Mouse (Mus musculus): Measurements from ENCODE around the gene BC048562. TPM values are rescaled to one million over a fixed set of nuclear protein-coding genes. Genes with fewer than 3 reads are reported as not detected.

The BC048562 gene
- not detected in 2 replicates for polyA plus RNA-seq (2014; fragmentation: Nextera tagmentation; extraction: Ambion mirVana)

GRCm38 (mm10) chr9:108436182-108436581 lies at the start of gene BC048562:
BC048562 (plus strand) TSS chr9:108436482.
- Histone ChIP-seq H3K9me3 (replicated peaks; ENCODE audit: control insufficient read depth, low read length) (no peaks in the 10 kb centered on the region), H3K4me3 (ENCODE audit: low read depth, low read length) (no peak within 1 kb of the TSS), H3K27me3 (ENCODE audit: control insufficient read depth, insufficient read depth, low read length) (no peaks in the 10 kb centered on the region), H3K9ac (ENCODE audit: low read depth, low read length) (no peak within 1 kb of the TSS), H3K36me3 (ENCODE audit: control insufficient read depth, insufficient read depth, low read length) (no peaks in the 10 kb centered on the region), H3K4me1 (ENCODE audit: control insufficient read depth, insufficient read depth, low read length) (peaks cover 10% of the 10 kb centered on the region; the same call in 1 of the 2 replicates), H3K4me2 (no peak within 1 kb of the TSS), H3K27ac (ENCODE audit: low read depth, low read length) (no peak within 1 kb of the TSS)
- WGBS (ENCODE audit: insufficient replicate concordance), result 72% methylated on average over 3 of the region's 3 CpGs
- no peak for ATAC-seq (replicated peaks; ENCODE audit: insufficient number of reproducible peaks, low FRiP score, low TSS enrichment)

- Histone ChIP-seq H3K4me2 (no peak overlapping the region), H3K4me1 (ENCODE audit: control insufficient read depth, insufficient read depth, low read length) (no peaks in the 10 kb centered on the region), H3K9ac (ENCODE audit: low read depth, low read length) (no peak overlapping the region), H3K36me3 (ENCODE audit: control insufficient read depth, insufficient read depth, low read length) (peaks cover 38% of the 10 kb centered on the region), H3K9me3 (replicated peaks; ENCODE audit: control insufficient read depth, low read length) (no peaks in the 10 kb centered on the region), H3K27me3 (ENCODE audit: control insufficient read depth, insufficient read depth, low read length) (no peaks in the 10 kb centered on the region), H3K27ac (ENCODE audit: low read depth, low read length) (no peak overlapping the region), H3K4me3 (ENCODE audit: low read depth, low read length) (no peak overlapping the region)
- ATAC-seq (replicated peaks; ENCODE audit: insufficient number of reproducible peaks, low FRiP score, low TSS enrichment), result no peak
- WGBS (ENCODE audit: insufficient replicate concordance), result 86% methylated on average over 4 of the region's 4 CpGs
Observed at GRCm38 (mm10) chr9:108386816-108387215, 49.5 kb upstream of the BC048562 start.

GRCm38 (mm10) chr9:108388601-108389000 lies 47.7 kb upstream of the BC048562 start:
- no peak for ATAC-seq (replicated peaks; ENCODE audit: insufficient number of reproducible peaks, low FRiP score, low TSS enrichment)

DNA sequence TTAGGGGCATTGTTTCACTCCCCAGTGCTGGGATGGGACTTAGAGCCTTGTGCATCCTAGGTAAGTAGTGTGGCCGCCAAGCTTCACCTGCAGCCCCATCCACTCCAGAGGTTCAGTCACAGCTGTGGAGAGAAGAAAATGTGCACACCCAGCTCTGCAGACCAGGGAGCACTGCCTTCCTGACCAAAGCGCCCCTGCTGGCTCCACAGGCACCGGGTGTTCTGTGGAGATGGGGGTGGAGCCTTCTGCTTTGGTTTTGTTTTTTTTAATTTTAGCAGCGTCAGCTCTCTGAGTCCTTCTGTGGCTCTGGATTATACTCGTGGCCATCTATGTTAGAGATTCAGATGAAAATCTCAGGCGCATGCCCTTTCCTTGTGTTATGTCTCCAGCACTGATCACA lies 47.1 kb upstream of the BC048562 start:
- 85% methylated on average over 6 of the region's 6 CpGs for WGBS (ENCODE audit: insufficient replicate concordance)

More at GRCm38 (mm10) chr9:108388601-108389000, 47.7 kb upstream of the BC048562 start:
- Histone ChIP-seq H3K36me3 (ENCODE audit: control insufficient read depth, insufficient read depth, low read length) (peaks cover 41% of the 10 kb centered on the region), H3K27ac (ENCODE audit: low read depth, low read length) (no peak overlapping the region), H3K9ac (ENCODE audit: low read depth, low read length) (no peak overlapping the region), H3K27me3 (ENCODE audit: control insufficient read depth, insufficient read depth, low read length) (no peaks in the 10 kb centered on the region), H3K9me3 (replicated peaks; ENCODE audit: control insufficient read depth, low read length) (no peaks in the 10 kb centered on the region), H3K4me3 (ENCODE audit: low read depth, low read length) (no peak overlapping the region), H3K4me1 (ENCODE audit: control insufficient read depth, insufficient read depth, low read length) (no peaks in the 10 kb centered on the region), H3K4me2 (no peak overlapping the region)
- WGBS (ENCODE audit: insufficient replicate concordance), result 87% methylated on average over 10 of the region's 10 CpGs

DNA sequence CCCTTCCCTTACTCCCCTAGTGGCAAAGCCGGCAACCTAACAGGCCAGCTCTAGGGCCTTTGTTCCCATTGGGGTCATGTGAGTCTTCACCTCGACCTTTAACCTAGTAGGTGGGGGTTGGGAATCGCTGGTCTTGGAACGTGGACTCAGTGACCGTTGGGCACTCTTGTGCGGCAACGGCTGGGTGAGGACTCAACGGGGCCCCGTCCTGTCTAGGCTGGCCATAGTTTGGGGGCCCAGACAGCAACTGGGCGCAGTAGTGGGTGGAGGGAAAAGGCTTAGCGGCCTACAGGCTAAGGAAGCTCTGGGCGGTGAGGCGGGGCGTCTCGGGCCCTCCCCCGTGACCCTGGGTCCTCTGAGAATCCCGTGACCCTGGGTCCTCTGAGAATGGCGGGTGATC lies 43.6 kb upstream of the BC048562 start, which contains the start of gene 1700102P08Rik:
TSS of gene 1700102P08Rik (plus strand) at position 130 of the 400 bp plus-strand sequence.
- no peak within 1 kb of the TSS for H3K4me2 ChIP-seq
- H3K4me3 ChIP-seq (ENCODE audit: low read depth, low read length), result no peak within 1 kb of the TSS
- ATAC-seq (replicated peaks; ENCODE audit: insufficient number of reproducible peaks, low FRiP score, low TSS enrichment), result no peak
- WGBS (ENCODE audit: insufficient replicate concordance), result 70% methylated on average over 18 of the region's 18 CpGs
- no peaks in the 10 kb centered on the region for H3K4me1 ChIP-seq (ENCODE audit: control insufficient read depth, insufficient read depth, low read length)
- no peak within 1 kb of the TSS for H3K9ac ChIP-seq (ENCODE audit: low read depth, low read length)
- peaks cover 21% of the 10 kb centered on the region for H3K36me3 ChIP-seq (ENCODE audit: control insufficient read depth, insufficient read depth, low read length)
- H3K27me3 ChIP-seq (ENCODE audit: control insufficient read depth, insufficient read depth, low read length), result no peaks in the 10 kb centered on the region
- H3K27ac ChIP-seq (ENCODE audit: low read depth, low read length), result no peak within 1 kb of the TSS
- H3K9me3 ChIP-seq (replicated peaks; ENCODE audit: control insufficient read depth, low read length), result no peaks in the 10 kb centered on the region

More for the DNA sequence above, 47.1 kb upstream of the BC048562 start:
- H3K4me1 ChIP-seq (ENCODE audit: control insufficient read depth, insufficient read depth, low read length), result no peaks in the 10 kb centered on the region
- no peaks in the 10 kb centered on the region for H3K9me3 ChIP-seq (replicated peaks; ENCODE audit: control insufficient read depth, low read length)
- no peak for ATAC-seq (replicated peaks; ENCODE audit: insufficient number of reproducible peaks, low FRiP score, low TSS enrichment)
- H3K27me3 ChIP-seq (ENCODE audit: control insufficient read depth, insufficient read depth, low read length), result no peaks in the 10 kb centered on the region
- H3K27ac ChIP-seq (ENCODE audit: low read depth, low read length), result no peak overlapping the region
- peaks cover 41% of the 10 kb centered on the region for H3K36me3 ChIP-seq (ENCODE audit: control insufficient read depth, insufficient read depth, low read length)
- no peak overlapping the region for H3K9ac ChIP-seq (ENCODE audit: low read depth, low read length)
- H3K4me2 ChIP-seq, result no peak overlapping the region
- no peak overlapping the region for H3K4me3 ChIP-seq (ENCODE audit: low read depth, low read length)

- ATAC-seq (replicated peaks; ENCODE audit: insufficient number of reproducible peaks, low FRiP score, low TSS enrichment), result no peak
- Histone ChIP-seq H3K4me1 (ENCODE audit: control insufficient read depth, insufficient read depth, low read length) (no peaks in the 10 kb centered on the region), H3K27ac (ENCODE audit: low read depth, low read length) (no peak overlapping the region), H3K9me3 (replicated peaks; ENCODE audit: control insufficient read depth, low read length) (no peaks in the 10 kb centered on the region), H3K36me3 (ENCODE audit: control insufficient read depth, insufficient read depth, low read length) (peaks cover 20% of the 10 kb centered on the region), H3K9ac (ENCODE audit: low read depth, low read length) (no peak overlapping the region), H3K27me3 (ENCODE audit: control insufficient read depth, insufficient read depth, low read length) (no peaks in the 10 kb centered on the region), H3K4me2 (no peak overlapping the region), H3K4me3 (ENCODE audit: low read depth, low read length) (no peak overlapping the region)
- WGBS (ENCODE audit: insufficient replicate concordance), result 92% methylated on average over 6 of the region's 6 CpGs
Observed at GRCm38 (mm10) chr9:108394191-108394590, 42.1 kb upstream of the BC048562 start.

DNA sequence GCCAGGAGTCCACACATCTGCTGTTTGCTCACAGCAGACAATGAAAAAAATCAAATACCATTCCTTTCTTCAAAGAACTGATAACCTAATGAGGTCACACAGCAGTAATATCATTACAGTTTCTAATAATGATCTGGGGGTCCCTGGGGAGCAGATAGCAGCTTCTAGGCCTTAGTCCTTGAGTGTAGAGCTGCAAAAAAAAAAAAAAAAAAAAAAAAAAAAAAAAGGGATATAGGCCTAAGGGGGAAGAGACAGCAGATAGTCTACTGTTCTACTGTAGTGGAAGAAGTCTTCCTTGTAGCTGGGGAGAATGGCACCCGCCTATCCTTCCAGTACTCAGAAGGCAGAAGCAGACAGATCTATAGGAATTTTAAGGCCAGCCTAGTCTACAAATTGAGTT lies 40.9 kb upstream of the BC048562 start:
- Histone ChIP-seq H3K27ac (ENCODE audit: low read depth, low read length) (no peak overlapping the region), H3K4me2 (no peak overlapping the region), H3K9me3 (replicated peaks; ENCODE audit: control insufficient read depth, low read length) (no peaks in the 10 kb centered on the region), H3K27me3 (ENCODE audit: control insufficient read depth, insufficient read depth, low read length) (no peaks in the 10 kb centered on the region), H3K4me3 (ENCODE audit: low read depth, low read length) (no peak overlapping the region), H3K9ac (ENCODE audit: low read depth, low read length) (no peak overlapping the region), H3K36me3 (ENCODE audit: control insufficient read depth, insufficient read depth, low read length) (peaks cover 13% of the 10 kb centered on the region), H3K4me1 (ENCODE audit: control insufficient read depth, insufficient read depth, low read length) (no peaks in the 10 kb centered on the region)
- ATAC-seq (replicated peaks; ENCODE audit: insufficient number of reproducible peaks, low FRiP score, low TSS enrichment), result no peak
- WGBS (ENCODE audit: insufficient replicate concordance), result 85% methylated on average over 1 of the region's 1 CpGs

DNA sequence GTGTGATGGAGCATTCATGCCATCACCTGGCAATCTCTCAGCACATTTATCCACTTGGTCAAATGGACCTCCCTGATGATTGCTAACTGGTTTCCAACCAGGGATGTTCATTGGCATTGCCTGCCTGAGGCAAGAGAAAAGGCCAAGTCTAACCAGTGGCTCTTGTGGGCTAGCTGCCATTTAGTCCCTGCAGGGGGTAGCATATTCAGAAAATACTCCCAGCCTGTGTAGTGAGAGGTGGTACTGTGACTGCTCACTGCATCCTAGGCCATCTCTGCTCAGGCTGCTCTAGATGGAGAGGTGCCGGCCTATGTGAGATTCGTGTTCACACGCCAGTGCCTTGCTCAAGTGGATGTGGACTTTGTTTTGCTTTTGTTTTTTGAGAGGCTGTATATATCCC lies 38.0 kb upstream of the BC048562 start:
- no peak for ATAC-seq (replicated peaks; ENCODE audit: insufficient number of reproducible peaks, low FRiP score, low TSS enrichment)
- 89% methylated on average over 3 of the region's 3 CpGs for WGBS (ENCODE audit: insufficient replicate concordance)
- H3K4me2 ChIP-seq, result no peak overlapping the region
- no peak overlapping the region for H3K9ac ChIP-seq (ENCODE audit: low read depth, low read length)
- H3K27ac ChIP-seq (ENCODE audit: low read depth, low read length), result no peak overlapping the region
- no peaks in the 10 kb centered on the region for H3K27me3 ChIP-seq (ENCODE audit: control insufficient read depth, insufficient read depth, low read length)
- H3K4me3 ChIP-seq (ENCODE audit: low read depth, low read length), result no peak overlapping the region
- no peaks in the 10 kb centered on the region for H3K9me3 ChIP-seq (replicated peaks; ENCODE audit: control insufficient read depth, low read length)
- no peaks in the 10 kb centered on the region for H3K4me1 ChIP-seq (ENCODE audit: control insufficient read depth, insufficient read depth, low read length)
- peaks cover 1% of the 10 kb centered on the region for H3K36me3 ChIP-seq (ENCODE audit: control insufficient read depth, insufficient read depth, low read length)

- Histone ChIP-seq H3K4me2 (no peak overlapping the region), H3K36me3 (ENCODE audit: control insufficient read depth, insufficient read depth, low read length) (no peaks in the 10 kb centered on the region), H3K9ac (ENCODE audit: low read depth, low read length) (no peak overlapping the region), H3K27me3 (ENCODE audit: control insufficient read depth, insufficient read depth, low read length) (no peaks in the 10 kb centered on the region), H3K9me3 (replicated peaks; ENCODE audit: control insufficient read depth, low read length) (no peaks in the 10 kb centered on the region), H3K4me3 (ENCODE audit: low read depth, low read length) (no peak overlapping the region), H3K4me1 (ENCODE audit: control insufficient read depth, insufficient read depth, low read length) (no peaks in the 10 kb centered on the region), H3K27ac (ENCODE audit: low read depth, low read length) (no peak overlapping the region)
- WGBS (ENCODE audit: insufficient replicate concordance), result 73% methylated on average over 7 of the region's 7 CpGs
- no peak for ATAC-seq (replicated peaks; ENCODE audit: insufficient number of reproducible peaks, low FRiP score, low TSS enrichment)
Observed at GRCm38 (mm10) chr9:108401186-108401960, 34.9 kb upstream of the BC048562 start.
